Mouse (Mus musculus): ENCODE data around the gene Ocrl.

Gene Ocrl

GRCm38 (mm10) chrX:47976551-47976950 is 64.4 kb downstream of the Ocrl start:
- in situ Hi-C loops (cut with MboI; ENCODE audit: unreplicated experiment in 2 of 2) = no loop called here

DNA sequence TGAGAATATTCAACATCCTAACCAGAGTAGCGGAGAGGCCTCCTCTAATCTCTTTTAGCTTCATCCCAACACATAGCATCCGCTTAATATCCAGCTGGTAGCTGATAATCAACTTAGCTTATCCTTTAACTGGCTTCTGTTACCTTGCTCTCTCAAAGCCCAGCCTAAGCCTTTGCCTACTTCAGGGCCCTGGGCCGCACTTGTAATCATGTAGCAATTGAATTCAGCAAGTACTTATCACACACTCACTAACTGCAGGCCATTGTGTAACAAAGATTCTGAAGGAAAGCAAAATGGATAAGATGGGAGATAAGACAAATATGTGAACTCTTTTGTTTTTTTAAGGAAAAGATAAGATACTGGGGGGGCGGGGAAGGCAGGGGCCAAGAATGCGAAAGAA is 64.9 kb downstream of the Ocrl start:
- in situ Hi-C loops (cut with MboI; ENCODE audit: unreplicated experiment in 2 of 2) = no loop called here

- in situ Hi-C loops (cut with MboI; ENCODE audit: unreplicated experiment in 2 of 2) = no loop called here
These were observed 72.9 kb downstream of the Ocrl start for GRCm38 (mm10) chrX:47985000-47985619.

DNA sequence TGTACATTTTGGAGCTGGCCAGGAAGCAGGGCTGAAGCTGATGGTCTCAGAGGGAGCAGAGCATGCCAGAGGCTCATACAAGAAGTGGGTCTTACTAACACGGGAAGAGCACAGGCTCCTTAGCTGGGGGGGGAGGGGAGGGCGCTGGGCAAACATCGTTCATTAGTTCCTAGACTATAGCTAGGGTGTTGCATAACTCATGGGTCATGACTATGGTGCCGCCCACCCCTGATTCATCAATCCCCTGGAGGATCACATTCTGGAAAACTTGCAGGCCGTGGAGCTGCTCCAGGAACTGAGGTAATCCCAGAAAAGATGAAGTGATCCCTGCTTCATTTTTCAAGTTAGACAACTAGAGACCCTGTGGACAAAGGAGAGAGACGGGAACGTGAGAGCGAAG is 75.8 kb downstream of the Ocrl start:
- in situ Hi-C loops (cut with MboI; ENCODE audit: unreplicated experiment in 2 of 2) = no loop called here

- in situ Hi-C loops (cut with MboI; ENCODE audit: unreplicated experiment in 2 of 2) = loop anchor here (5.0 to 10.0 kb wide), 3 partner anchors 412 to 545 kb away; no protein-coding TSS in a partner anchor
These were observed 80.4 kb downstream of the Ocrl start for GRCm38 (mm10) chrX:47992606-47993005.

DNA sequence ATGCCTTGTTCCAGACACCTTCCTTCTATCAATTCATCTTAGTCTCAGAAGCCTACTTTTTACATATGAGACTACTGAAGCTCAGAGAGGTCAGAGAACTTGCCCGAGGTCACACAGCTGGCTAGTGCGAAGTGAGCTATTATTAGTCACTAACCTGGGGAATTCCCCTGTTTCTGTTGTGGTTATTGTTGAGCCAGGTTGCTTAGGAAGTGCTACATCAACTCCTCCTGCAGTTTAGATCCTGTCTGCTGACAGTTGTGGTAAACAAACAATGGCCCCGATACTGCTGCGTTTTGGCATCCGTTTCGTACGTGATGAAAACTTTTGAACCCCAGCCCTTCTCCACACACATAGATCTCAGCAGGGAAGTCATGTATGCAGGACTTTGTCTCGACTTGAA is 86.2 kb downstream of the Ocrl start:
- in situ Hi-C loops (cut with MboI; ENCODE audit: unreplicated experiment in 2 of 2) = loop anchor here (5.0 to 10.0 kb wide), 3 partner anchors 404 to 536 kb away; no protein-coding TSS in a partner anchor

DNA sequence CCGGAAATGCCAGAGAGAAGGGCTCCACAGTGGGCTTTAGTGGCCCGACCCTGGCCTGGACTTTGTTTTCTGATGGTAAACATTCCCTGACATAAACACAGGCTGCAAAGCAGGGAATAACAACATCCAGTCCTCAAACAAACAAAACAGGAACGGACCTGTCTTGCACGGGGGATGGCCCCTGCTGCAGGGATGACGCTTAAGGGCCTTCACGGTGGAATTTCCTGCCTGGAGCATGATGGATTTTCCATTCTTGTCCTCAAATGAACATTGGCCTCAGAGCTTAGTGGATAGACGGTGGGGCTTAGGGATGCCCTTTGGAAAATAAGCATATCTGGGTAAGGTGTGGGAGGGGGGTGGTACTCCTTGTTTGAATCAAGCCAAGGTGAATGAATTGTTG is 89.0 kb downstream of the Ocrl start:
- in situ Hi-C loops (cut with MboI; ENCODE audit: unreplicated experiment in 2 of 2) = no loop called here

- in situ Hi-C loops (cut with MboI; ENCODE audit: unreplicated experiment in 2 of 2) = no loop called here
These were observed 92.6 kb downstream of the Ocrl start for GRCm38 (mm10) chrX:48004786-48005185.

GRCm38 (mm10) chrX:48006062-48006461 is 93.9 kb downstream of the Ocrl start:
- in situ Hi-C loops (cut with MboI; ENCODE audit: unreplicated experiment in 2 of 2) = no loop called here

- in situ Hi-C loops (cut with MboI; ENCODE audit: unreplicated experiment in 2 of 2) = loop anchor here in 1 of 2 experiments (10.0 kb wide), 1 partner anchor 373 kb away; no protein-coding TSS in a partner anchor
These were observed 99.5 kb downstream of the Ocrl start for GRCm38 (mm10) chrX:48011656-48012055.

All from v-Abl transformed pro-B cells (cell line).